Mouse (Mus musculus) MN1 (cell line): ENCODE results near the gene Parp3.
"Not testable (repeated sequence)": the region's sequence is repeated elsewhere in the genome, so short reads cannot be mapped to it uniquely, and the experiment has no call there.

Experiments
- DNase-seq: peaks from one replicate; pipeline ENCODE4 v3.0.0-alpha.2; 2016; ENCODE audit warnings: low spot score

Gene Parp3

DNA sequence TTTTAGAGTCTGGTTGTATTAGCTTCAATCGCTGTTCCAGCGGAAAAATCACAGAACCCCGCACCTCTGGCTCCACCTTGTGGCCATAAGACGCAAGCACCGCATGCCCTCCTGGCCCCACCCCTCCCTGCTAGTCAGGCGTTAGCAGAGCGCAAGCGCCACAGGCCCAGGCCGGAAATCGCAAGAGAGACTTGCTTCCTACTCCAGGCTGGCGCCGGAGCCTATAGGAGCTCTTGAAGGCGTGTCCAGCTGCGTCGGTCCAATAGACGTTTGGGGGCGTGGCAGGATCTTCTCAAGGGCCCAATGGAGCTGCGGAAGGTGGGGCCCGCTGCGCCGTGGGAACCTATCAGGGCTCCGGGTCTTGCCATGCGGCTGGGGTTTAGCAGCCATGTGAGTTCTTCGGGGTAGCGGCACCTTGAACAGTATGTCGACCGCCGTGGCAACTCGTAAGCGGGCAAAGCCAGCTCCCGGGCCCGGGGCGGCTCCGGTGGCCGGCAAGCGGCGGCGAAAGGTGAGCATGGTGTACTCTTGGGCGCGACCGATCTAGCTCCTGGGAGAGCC lies at the start of gene Parp3:
Gene Parp3, minus strand, starts transcription at position 26 of the 561 bp plus-strand sequence.
- DNase-seq, result peak; percentile 99

DNA sequence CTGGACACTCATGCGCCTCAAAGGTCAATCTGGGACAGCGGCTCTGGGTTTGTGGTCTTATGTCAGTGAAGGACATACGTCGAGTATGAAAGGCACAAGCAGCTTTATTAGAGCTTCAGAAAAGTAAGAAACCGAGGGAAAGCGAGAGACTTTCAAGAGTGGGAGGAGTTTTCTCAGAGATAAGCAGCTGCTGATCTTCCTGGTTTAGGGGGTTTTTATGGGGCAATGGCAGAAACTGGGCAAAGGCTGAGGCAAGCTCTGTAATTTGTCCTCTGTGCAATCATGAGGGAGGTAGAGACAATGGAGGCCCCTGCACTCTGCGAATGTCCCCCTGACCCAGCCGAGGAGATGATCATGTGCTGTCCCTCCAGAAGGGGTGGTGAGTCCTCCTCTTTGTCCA lies 43.2 kb upstream of the Parp3 start:
- DNase-seq, result no peak

DNA sequence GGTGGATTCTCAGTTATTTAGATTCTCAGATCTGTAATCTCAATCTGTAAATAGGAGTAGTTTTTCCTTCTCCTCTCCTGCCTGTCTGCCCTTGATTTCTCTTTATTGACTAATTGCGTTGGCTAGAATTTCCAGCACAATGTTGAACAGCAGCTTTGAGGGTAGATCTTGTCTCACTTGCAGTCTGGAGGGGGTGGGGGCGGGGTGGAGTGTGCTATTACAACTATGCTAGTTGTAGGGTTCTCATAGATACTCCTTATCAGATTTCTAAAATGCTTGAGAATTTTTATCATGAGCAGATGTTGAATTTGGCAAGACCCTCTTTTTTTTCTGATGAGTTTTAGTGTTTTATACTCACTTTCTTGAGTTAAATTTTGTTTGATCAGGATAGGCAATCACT lies 42.7 kb upstream of the Parp3 start:
- no peak for DNase-seq

DNA sequence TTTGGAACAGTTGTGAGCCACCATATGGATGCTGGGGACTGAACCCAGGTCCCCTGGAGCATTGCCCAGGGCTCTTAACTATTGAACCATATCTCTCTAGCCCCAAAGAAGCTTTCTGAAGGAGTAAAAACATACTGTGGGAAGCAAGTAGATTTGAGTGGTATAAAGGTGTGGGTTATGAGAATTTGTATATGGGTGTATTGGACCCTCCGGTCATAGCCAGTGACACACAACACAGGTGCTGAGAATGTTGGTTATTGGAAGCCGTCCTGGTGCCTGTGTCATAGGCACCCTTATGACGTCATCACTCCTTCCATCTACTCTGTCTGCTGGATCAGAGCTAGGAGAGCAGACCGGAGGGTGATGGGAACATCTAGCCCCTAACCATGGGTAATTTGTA lies 37.5 kb upstream of the Parp3 start, which contains the start of gene Iqcf5:
Gene Iqcf5, plus strand, starts transcription at position 301 of the 400 bp plus-strand sequence.
- DNase-seq, result no peak

DNA sequence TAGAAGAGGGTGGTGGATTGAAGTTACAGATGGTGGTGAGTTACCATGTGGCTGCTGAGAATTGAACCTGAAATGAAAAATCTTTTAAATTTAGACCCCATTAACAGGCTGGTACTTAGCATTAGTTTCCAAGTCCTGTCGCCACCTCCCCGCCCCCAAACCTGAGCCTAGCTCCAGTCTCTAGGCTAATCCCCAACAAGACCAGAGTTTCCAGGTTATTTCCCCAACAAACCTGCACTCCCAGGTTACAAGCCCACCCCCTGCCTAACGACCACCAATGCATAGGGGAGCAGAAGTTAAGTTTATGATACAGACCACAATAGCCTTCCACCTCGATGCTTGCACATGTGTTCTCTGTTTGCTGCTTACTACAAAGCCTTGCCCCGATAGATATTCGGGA lies 36.8 kb upstream of the Parp3 start:
- DNase-seq, result no peak

DNA sequence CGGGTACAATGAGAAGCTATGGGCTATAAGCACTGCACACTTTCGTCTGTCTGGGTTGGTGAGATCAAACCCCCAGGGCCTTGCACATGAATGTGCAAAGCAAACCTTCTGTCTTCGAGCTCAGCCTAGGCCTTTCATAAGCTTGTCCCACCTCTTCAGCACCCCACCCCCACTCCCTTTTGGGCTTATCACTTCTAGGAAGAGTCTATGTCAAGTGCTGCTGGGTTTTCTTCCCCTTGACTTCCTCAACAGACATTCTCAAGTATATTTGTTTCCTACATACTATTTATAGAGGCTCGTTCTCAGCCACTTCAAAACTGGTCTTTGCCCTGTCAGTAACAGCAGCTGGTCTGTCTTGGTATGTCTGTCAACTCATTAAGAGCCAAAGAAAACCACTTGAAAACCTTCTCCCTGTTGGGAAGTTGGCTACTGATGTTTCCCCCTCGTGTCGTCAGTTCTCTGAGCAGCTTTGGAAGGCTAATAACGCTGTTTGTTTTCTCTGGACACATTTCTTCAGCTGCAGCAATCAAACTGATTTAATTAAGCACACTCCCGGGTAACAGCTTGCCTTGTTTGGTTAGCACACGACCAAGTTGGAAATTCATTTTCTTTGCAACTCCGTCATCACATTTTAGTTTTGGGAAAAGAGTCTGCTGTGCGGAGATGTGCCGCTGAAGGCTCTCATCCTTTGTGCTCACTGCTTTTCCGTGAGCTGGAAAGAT lies 36.1 kb upstream of the Parp3 start:
- DNase-seq, result peak; percentile 69

DNA sequence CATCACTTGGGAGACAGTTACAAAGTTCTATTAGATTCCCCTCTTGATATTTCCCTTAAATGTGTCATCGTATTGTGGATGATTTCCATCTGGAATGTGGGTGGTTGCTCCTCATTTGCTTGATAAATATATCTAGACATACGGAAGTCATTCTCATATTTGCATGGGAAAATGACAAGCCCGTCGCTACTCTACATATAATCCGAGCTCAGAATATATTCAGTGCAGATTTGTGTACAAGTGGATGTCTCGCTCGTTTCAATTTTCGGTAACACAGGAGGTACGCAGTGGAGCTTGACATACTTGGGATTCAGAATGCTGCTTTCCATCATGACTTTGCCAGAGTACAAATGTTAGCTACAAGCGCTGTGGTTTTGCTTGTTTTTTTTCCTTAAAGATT lies 32.6 kb upstream of the Parp3 start:
- DNase-seq, result no peak

DNA sequence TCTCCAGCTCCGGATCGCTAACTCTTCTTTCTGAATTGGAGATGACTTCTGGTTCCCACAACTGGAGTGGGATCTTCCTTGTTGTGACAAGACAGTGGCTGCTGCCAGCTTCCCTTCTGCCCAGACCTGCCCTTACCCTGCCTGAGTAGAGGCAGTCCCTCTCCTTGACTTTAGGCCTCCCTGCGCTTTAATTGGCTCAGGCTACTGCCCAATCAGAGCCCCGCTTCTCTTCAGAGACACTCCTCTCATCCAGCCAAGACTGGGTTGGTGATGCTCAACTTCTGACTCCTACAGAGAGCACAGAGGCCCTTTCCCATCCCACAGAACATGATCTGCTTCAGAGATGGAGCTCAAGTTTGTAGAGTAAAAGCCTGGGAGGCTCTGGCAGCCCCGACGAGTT lies 27.5 kb upstream of the Parp3 start:
- DNase-seq, result no peak

DNA sequence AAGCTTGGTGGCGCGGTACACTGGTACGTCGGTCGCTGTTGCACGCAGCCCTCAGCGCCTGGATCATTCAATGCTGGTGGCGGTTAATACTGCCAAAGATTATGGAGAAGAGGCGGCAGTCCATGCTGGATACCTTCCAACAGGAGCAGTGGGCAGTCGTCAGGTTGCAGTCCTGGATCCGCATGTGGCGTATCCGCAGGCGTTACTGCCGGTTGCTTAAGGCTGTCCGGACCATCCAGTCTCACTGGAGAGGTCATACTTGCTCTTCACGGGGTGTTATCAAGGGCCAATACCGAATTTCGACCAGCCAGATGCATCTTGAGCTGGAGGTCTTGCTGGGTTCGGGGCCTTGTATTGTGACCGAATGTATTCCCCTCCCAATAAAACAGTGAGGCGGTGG lies 25.1 kb upstream of the Parp3 start:
- DNase-seq, result no peak

DNA sequence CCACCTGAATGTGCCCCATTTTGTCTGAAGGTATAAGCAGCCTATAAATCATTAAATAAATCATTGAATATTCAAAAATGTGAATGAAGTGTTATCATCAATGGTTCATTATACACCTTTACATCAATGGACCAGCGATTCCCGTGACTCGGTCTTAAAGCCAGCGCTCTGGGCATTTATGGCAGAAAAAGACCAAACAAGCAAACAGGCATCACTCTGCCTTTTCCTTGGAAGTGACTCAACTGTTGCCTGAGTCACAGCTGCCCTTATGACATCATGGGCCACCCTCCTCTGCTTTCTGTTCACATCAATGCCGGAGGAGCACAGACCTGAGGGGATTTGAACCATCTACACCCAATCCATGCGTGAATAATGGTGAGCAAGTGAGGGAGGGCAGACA lies 22.9 kb upstream of the Parp3 start, which contains the start of gene Iqcf1:
Gene Iqcf1, plus strand, starts transcription at position 301 of the 400 bp plus-strand sequence.
- no peak for DNase-seq

DNA sequence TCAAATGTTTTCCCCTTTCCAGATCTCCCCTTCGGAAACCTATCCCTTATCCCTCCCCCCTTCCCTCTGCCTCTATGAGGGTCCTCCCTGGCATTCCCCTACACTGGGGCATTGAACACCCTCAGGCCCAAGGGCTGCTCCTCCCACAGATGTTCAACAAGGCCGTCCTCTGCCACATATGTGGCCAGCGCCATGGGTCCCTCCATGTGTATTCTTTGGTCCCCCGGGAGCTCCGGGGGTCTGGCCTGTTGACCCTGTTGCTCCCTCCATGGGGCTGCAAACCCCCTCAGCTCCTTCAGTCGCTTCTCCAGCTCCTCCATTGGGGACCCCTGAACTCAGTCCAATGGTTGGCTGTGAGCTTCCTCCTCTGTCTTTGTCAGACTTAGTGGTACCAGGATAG lies 10.9 kb upstream of the Parp3 start:
- not testable (repeated sequence) for DNase-seq

DNA sequence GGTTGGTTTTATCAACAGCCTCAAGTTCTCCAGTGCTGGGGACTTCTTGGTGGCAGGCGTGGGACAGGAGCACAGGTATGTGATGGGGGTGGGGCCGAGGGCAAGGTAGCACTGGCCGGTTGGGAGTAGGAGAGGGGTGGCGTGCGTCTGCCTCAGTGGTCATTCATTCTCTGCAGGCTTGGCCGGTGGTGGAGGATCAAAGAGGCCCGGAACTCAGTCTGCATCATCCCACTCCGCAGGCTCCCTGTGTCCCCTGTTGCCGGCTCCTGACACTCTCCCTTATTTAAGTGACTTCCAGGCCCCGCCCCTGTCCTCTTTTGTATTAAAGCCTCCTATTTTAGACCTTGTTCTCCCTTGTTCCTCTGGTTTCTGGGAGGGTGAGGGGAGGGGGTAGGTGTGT lies 8.3 kb upstream of the Parp3 start:
- no peak for DNase-seq

DNA sequence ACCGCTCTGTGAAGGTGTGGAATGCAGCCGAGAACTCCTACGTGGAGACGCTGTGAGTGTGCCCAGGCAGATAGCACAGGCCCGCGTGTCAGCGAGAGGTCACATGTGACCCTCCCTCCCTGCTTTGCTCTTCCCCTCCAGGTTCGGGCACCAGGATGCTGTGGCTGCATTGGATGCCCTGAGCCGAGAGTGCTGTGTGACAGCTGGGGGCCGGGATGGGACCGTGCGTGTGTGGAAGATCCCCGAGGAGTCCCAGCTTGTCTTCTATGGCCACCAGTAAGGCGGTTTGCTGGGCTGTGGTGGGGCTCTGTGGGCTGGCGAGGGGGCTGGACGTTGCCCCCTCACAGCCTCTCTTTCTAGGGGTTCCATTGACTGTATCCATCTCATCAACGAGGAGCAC lies 6.9 kb upstream of the Parp3 start:
- DNase-seq, result no peak

DNA sequence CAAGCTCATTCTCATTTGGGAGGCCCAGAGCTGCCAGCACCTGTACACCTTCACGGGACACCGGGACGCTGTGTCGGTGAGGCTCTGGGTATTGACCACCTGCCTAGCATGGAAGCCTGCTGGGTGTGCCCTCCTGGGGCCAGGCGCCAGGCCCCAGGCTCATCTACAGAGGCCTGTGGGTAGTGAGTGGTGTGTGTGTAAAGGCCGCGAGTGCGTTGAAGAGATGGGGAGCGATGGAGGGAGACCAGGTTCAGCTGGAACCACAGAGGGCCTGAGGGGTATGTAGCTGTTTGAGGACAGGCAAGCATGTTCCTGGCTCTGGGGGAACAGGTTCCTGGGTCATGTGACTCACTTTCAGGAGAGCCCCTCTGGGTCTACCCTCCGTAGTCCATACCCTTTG lies 6.4 kb upstream of the Parp3 start:
- DNase-seq, result no peak

DNA sequence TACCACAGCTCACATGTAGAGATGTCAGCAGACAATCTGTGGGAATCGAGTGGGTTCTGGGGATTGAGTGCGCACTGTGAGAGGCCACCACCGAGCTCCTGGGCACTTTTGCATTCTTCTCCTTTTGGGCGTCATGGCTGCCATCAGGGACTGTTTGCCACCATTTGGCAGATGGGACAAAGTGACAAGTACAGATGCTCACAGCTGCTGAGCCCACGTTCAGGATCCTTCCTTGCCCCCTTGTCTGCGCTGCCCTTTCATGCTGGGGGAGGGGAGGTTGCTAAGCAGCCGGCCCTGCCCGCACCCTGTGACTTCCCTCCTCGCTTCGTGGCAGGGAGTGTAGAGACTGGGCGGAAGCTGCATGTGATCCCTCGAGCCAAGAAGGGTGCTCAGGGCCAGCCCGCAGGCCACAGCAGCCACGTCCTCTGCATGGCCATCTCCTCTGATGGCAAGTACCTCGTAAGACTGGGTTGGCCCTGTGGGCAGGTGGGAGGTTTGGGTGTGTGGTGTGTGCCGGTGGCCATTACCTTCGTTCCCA lies 5.9 kb upstream of the Parp3 start:
- no peak for DNase-seq

DNA sequence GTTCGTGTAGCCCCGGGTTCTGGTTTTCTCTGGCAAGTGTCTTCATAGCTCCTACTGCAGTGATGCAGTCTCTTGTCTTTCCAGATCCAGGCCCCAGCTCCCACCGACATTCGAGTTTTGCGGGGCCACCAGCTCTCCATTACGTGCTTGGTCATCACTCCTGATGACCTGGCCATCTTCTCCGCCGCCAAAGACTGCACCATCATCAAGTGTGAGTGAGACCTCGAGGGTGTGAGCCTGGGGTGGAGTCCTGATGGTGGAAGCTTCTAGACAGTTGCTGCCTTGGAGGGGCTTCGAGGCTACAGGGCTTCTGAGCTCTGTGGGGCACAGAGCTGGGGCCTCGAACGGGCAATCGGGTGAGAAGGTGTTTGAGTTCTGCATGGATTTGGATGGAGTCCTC lies 4.9 kb upstream of the Parp3 start:
- DNase-seq, result no peak

DNA sequence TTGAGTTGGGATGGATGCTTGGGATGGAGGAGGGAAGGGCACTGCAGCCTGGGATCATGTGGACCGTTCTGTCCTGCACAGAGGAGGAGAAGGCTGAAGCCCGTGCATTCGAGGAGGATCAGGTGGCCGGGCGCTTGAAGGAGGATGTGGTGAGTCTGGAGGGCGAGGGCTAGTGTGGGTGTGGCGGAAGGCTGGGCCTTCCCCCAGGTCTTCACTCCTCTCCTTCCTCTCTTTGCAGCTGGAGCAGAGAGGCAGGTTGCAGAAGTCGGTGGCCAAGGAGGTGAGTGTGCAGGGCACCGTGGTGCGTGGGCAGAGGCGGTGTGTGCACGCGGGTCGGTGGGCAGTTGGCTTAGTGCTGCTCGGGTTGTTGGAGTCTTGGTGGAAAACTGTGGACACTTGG lies 4.3 kb upstream of the Parp3 start:
- no peak for DNase-seq

DNA sequence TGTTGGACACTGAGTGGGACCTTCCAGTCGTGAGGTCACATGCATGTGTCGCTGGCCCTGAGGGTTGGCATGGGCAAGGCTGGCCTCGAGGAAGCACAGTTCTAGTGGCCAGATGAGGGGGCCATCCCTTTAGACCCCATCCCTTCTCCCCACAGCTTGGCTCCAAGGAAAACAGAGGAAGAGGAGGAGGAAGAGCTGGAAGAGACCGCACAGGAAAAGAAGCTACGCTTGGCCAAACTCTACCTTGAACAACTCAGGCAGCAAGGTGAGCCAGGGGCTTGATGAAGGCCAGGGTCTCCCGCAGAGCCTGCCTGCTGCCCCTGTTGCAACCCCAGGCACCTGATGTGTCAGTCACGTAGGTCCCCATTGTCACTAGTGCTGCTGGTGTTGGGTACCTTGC lies 3.8 kb upstream of the Parp3 start:
- DNase-seq, result no peak

DNA sequence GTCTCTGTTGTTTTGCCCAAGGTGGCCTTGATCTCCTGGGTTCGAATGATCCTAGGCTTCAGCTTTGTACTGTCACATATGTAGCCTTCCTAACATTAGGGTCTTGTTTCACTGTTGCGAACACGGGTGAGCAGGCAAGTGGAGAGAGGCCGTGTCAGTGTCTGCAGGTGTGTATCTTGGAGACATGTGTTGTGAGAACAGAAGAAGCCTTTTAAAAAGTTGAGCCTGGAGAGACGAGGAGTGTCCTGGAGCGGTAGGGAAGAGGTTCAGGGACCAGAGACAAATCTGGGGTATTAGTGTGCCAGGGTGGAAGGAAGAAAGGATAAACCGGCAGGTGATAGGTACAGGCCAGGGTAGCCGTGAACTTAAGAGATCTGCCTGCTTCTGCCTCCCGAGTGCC lies 1.4 kb upstream of the Parp3 start:
- no peak for DNase-seq

DNA sequence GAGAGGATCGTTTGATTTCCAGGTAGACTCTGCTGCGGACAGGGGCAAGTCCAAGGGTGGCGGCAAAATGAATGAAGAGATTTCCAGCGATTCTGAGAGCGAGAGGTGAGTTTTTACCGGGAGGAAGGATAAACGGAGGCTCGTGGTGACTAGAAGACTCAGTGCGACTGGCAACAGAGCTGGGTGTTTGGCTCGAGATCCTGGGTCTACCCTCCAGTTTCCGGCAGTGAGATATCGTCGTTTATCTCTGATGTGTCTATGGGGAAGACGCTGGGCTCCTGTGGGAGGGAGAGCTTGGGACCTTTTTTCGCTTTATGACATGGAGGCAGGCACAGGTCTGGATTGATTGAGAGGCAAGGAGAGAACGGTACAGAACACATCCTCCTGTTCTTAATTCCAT lies 900 bp upstream of the Parp3 start:
- no peak for DNase-seq

DNA sequence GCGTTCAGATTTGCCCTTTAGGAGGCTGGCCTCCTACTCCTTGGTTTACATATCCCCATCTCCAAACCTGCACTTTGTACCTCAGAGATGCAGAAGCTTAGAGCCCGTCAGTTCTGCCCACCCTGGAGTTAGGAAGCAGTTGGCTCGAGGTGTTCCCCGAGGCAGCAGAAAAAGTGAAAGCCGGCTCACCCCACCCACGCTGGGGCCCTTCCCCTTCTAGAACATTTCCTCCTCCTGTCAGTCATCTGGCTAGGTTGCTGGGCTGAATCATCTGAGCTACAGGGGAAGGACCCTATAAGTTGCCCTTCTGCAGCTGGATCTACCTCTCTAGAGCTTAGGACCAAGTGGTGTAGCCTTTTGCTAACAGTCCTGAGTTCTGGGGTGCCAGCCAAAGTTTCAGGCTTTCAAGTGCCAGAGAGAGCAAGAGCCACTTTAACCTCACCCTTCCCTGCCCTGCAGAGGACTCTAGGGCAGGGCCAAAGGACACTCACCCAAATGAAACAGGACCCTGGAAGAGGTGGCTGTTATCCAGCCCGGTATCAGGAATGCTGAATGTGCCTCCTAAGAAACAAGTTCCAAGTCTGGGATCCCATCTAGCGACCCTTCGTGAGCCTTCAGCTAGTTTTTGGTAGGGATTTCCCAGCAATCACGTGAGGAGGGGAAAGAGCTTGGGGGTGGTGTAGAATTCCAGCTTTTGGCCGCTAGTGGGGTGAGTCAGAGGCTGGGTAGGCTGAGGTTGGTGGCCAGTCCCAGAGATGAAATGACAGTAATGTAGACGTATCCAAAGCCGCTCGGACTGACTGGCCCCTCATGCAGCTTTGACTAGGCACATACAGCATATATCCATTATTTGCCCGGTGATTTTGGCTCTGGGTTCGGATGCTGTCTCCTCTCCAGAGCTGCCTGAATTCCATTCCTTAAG lies 486 bp downstream of the Parp3 start:
- DNase-seq, result peak; percentile 73

DNA sequence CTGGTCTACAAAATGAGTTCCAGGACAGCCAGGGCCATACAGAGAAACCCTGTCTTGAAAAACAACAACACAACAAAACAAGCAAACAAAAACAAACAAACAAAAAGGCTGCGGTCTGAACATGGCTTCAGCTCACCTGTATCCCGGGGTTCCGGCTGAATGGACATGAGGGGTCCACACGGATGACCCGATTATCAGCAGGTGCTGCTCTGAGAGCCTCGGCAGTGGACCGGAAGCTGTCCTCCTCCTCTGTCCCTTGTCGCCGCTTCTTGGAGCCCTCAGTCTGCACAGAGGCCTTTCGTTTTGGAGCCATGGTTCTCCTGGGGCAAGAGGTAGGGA lies 1.1 kb downstream of the Parp3 start, which contains the start of gene Rrp9:
Gene Rrp9, plus strand, starts transcription at position 301 of the 339 bp plus-strand sequence.
- no peak for DNase-seq

DNA sequence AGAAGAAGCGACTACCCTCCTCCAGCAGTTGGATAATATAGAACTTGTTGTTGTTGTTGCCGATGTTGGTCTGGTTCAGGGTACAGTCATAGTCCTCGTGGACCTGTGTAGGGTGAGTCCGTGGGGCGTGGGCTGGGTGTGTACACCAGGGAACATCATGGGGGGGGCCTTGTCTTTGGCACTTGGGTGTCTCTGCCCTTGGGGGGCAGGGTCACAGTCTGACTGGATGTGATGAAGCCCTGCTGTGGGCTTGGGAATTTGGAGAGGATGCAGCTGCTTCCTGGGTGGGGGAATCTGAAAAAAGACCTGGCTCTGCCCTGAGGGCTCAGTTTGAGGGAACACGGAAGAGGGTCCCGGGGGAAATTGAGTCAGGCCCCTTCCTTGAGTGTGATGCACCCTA lies 1.7 kb downstream of the Parp3 start:
- DNase-seq, result peak; percentile 75
